Mouse (Mus musculus) left cerebral cortex, adult 2 months (tissue): ENCODE measurements at regions not wholly inside any gene's neighbourhood (a gene's known extent, or its start where the extent isn't known, plus 50 kb on each side); places are given as distances from the start of the nearest gene placed in this dataset.
A peak's percentile ranks its signal among the peaks of the same experiment; 100 is the strongest.
"Not testable (repeated sequence)": the region's sequence is repeated elsewhere in the genome, so short reads cannot be mapped to it uniquely, and the experiment has no call there.

Source experiments
- DNase-seq, 2 experiments: peaks; one replicate each; pipeline ENCODE4 v3.0.0; 2021 to 2022; ENCODE audit warnings: low spot score in 2 of 2, mixed read lengths in 1 of 2; ENCODE audit errors: extremely low spot score in 1 of 2
- H3K27ac ChIP-seq: fragments of 200-600 bp; 2 replicates; pipeline ENCODE4 v1.8.1; 2022
- H3K4me3 ChIP-seq: fragments of 200-600 bp; 2 replicates; pipeline ENCODE4 v1.8.1; 2022
- CTCF ChIP-seq: fragments of 200-600 bp; IDR thresholded peaks from 2 replicates; pipeline ENCODE4 v1.8.1; 2022; ENCODE audit warnings: antibody characterized with exemption, mild to moderate bottlenecking, moderate library complexity
- intact Hi-C: fragments of 180-260 bp; cut with DNase I; formaldehyde crosslinking; loops from one replicate; pipeline ENCODE4 v1.15.1; 2025

DNA sequence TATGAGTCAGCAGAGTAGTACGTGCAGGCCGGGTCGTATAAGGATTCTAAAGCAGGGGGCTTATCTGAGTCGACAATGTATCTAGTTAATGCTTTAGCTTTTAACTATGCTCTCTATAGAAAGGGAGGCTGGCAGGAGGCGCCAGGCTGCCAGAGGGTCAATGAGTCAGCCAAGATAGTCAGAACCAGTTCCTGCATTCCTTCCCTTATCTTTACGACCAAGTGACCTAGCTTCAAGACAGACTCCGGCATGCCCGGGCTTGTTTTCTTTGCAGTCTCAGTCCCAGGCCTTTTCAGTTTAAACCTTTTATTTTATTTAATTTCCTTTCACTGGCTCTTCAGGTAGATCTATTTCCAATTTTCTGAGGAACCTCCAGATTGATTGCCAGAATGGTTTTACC lies 374.0 kb upstream of the Nrxn1 start:
- intact Hi-C loops, result no loop called here
- no peak for DNase-seq
- Histone ChIP-seq H3K27ac (no peak overlapping the region), H3K4me3 (no peak overlapping the region)
- TF ChIP-seq CTCF, result no peak

DNA sequence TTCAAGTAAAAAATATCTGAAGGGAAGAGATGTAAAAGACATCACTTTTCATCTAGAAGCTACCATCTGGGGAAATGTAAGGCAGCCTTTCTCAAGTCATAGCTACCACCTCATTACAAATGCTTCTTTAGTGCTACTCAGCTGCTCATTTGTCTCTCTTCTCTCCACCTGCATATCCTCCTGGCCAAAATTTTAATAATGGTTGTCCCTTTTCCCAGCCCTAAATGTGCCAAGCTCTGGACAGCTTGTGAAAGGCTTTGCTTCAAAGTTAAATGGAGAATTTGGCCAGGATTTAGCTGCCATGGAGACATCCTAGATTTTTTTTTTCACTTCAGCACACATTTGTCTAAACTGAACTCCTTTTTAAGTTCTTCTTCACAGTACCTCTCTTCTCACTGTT lies 358.8 kb upstream of the Nrxn1 start:
- Histone ChIP-seq H3K4me3 (no peak overlapping the region), H3K27ac (peak overlapping the region; percentile 72)
- peak in 1 of 2 experiments; percentile 21 for DNase-seq
- intact Hi-C loops, result no loop called here
- no peak for TF ChIP-seq CTCF

- DNase-seq, H3K27ac ChIP-seq, intact Hi-C loops, H3K4me3 ChIP-seq: not testable (repeated sequence)
Observed at GRCm38 (mm10) chr17:91431780-91432720, 339.2 kb upstream of the Nrxn1 start.

DNA sequence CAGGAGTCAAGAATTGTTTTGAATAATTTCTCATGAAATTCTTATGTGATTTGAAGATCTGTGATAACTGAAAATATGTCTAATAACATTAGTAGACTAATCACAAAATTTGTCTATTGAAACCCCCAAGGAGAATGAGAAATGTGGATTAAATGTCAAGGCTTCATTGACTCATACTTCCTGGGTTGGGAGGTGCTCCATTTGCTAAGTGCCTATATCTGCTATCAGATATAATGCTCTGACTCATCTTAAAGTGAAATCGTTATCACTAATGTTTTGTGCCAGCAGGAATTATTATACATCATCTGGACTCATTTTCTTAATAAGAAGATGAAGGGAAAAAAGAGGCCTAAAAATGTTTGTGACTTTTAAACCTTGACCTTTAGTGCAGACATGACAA lies 337.5 kb upstream of the Nrxn1 start:
- H3K4me3 ChIP-seq, result no peak overlapping the region
- intact Hi-C loops, result no loop called here
- DNase-seq, result no peak
- no peak overlapping the region for H3K27ac ChIP-seq
- TF ChIP-seq CTCF, result no peak

GRCm38 (mm10) chr17:91425120-91425519 lies 332.2 kb upstream of the Nrxn1 start:
- TF ChIP-seq CTCF, result no peak

GRCm38 (mm10) chr17:91418582-91418981 lies 325.7 kb upstream of the Nrxn1 start:
- intact Hi-C loops, result no loop called here
- TF ChIP-seq CTCF, result no peak
- Histone ChIP-seq H3K4me3 (no peak overlapping the region), H3K27ac (no peak overlapping the region)
- DNase-seq, result no peak

More at GRCm38 (mm10) chr17:91425120-91425519, 332.2 kb upstream of the Nrxn1 start:
- no peak overlapping the region for H3K4me3 ChIP-seq
- no peak for DNase-seq
- no peak overlapping the region; the same call in 1 of the 2 replicates for H3K27ac ChIP-seq
- intact Hi-C loops, result no loop called here

- no peak for TF ChIP-seq CTCF
- Histone ChIP-seq H3K27ac (no peak overlapping the region), H3K4me3 (no peak overlapping the region)
- intact Hi-C loops, result no loop called here
- DNase-seq, result no peak
Observed at GRCm38 (mm10) chr17:91390969-91391764, 298.3 kb upstream of the Nrxn1 start.

- DNase-seq, H3K4me3 ChIP-seq, H3K27ac ChIP-seq, intact Hi-C loops: not testable (repeated sequence)
Observed at GRCm38 (mm10) chr17:91389937-91390623, 297.2 kb upstream of the Nrxn1 start.

GRCm38 (mm10) chr17:91388521-91388920 lies 295.6 kb upstream of the Nrxn1 start:
- no peak overlapping the region for H3K4me3 ChIP-seq
- H3K27ac ChIP-seq, result no peak overlapping the region
- intact Hi-C loops, result no loop called here
- TF ChIP-seq CTCF, result no peak
- no peak for DNase-seq

- intact Hi-C loops, result no loop called here
- H3K27ac ChIP-seq, result no peak overlapping the region
- no peak for TF ChIP-seq CTCF
- no peak overlapping the region for H3K4me3 ChIP-seq
- DNase-seq, result no peak
Observed at GRCm38 (mm10) chr17:91388039-91388438, 295.2 kb upstream of the Nrxn1 start.

DNA sequence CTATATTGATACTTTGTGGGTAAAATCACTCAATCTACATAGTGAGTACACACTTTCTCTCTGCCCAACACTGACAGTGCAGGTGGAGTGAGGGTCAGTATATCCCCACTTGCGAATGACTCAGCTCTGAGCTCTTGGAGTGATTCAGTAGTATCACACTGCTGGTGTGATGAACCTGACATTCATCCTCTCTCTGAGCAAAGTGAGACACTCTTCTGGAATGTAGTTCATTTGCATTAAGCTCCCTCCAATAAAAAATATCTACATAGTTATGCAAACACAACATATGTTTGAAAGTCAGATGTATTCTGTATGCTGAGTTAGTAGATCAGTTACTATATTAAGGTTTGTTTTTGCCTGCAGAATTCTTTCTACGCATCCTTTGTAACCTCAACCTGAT lies 293.1 kb upstream of the Nrxn1 start:
- intact Hi-C loops, result no loop called here
- TF ChIP-seq CTCF, result no peak
- H3K27ac ChIP-seq, result no peak overlapping the region
- no peak for DNase-seq
- no peak overlapping the region for H3K4me3 ChIP-seq

- Histone ChIP-seq H3K27ac (no peak overlapping the region), H3K4me3 (no peak overlapping the region)
- DNase-seq, result no peak
- intact Hi-C loops, result no loop called here
- TF ChIP-seq CTCF, result no peak
Observed at GRCm38 (mm10) chr17:91368156-91368555, 275.3 kb upstream of the Nrxn1 start.
